Comparison of ENCODE assay signal across 8 mouse cellular contexts in genomic region chr9:71592577-71593285, GRCm38 (mm10). TPM values are rescaled to one million over a fixed set of nuclear protein-coding genes. Genes with fewer than 3 reads are reported as not detected.
DNase-seq lines count a peak whose midpoint lies in the region; ATAC-seq and TF ChIP-seq lines count a peak whose summit lies in the region.

No protein-coding gene starts in this region.

- DNase-seq in lung, adult 2 months = no peak
- DNase-seq in lung, postnatal 4 days = no peak
- peak; percentile 18 for DNase-seq in induced T-regulatory cell, adult 2 months (ENCODE audit: low read depth)
- DNase-seq in naive thymus-derived CD4-positive, alpha-beta T cell, adult 2 months (ENCODE audit: low read depth) = peak; percentile 11
- DNase-seq in right cerebral cortex, postnatal 4 days = no peak
- no peak for DNase-seq in embryo, embryonic 9.5 days (ENCODE audit: extremely low spot score)

- no peaks in the 10 kb centered on the region for H3K27me3 ChIP-seq in embryonic facial prominence, embryonic 15.5 days

- no peak for TF ChIP-seq POLR2A in lung, adult 2 months (IDR thresholded peaks at IDR 0.05; ENCODE audit: borderline replicate concordance, extremely low read depth, low read depth, low read length)

- no peak overlapping the region for H3K27ac ChIP-seq in embryonic facial prominence, embryonic 15.5 days (replicated peaks)

- H3K4me3 ChIP-seq in lung, adult 2 months (replicated peaks; ENCODE audit: extremely low read depth, low read depth, low read length) = peak overlapping the region; percentile 45
- H3K4me3 ChIP-seq in embryonic facial prominence, embryonic 15.5 days (replicated peaks) = peak overlapping the region; percentile 56

- H3K36me3 ChIP-seq in embryonic facial prominence, embryonic 15.5 days = no peaks in the 10 kb centered on the region

- peak overlapping the region; percentile 37 for H3K9ac ChIP-seq in embryonic facial prominence, embryonic 15.5 days

- peaks cover 7% of the 10 kb centered on the region for H3K4me1 ChIP-seq in lung, adult 2 months (ENCODE audit: control insufficient read depth, insufficient read depth, low read length)
- peaks cover 15% of the 10 kb centered on the region; the same call in 1 of the 2 replicates for H3K4me1 ChIP-seq in embryonic facial prominence, embryonic 15.5 days

- H3K4me2 ChIP-seq in embryonic facial prominence, embryonic 15.5 days (replicated peaks) = peak overlapping the region; percentile 77

- 21% methylated on average over 6 of the region's 6 CpGs for WGBS in lung, adult 2 months
- WGBS in embryonic facial prominence, embryonic 15.5 days = 31% methylated on average over 6 of the region's 6 CpGs

- no peaks in the 10 kb centered on the region for H3K9me3 ChIP-seq in embryonic facial prominence, embryonic 15.5 days (replicated peaks)

- no peak for ATAC-seq in embryonic facial prominence, embryonic 15.5 days (ENCODE audit: insufficient number of reproducible peaks, low FRiP score, low TSS enrichment, low read depth)
- ATAC-seq in activated CD4-positive, CD25-positive, alpha-beta regulatory T cell, adult 4 months = no peak

- no peak for TF ChIP-seq CTCF in lung, adult 2 months (IDR thresholded peaks at IDR 0.05; ENCODE audit: insufficient read depth, low read length)

RNA-seq across cellular contexts. Expression of gene Myzap, which starts 0.6 kb away (rescaled TPM):
- polyA plus RNA-seq in lung, adult 2 months (2012; rRNA removed) = 67.7 and 79.6 TPM in 2 replicates
- 15.5 and 17.9 TPM in 2 replicates for polyA plus RNA-seq in embryonic facial prominence, embryonic 15.5 days (2015; fragmentation: Nextera tagmentation; extraction: Ambion mirVana)
- polyA plus RNA-seq in activated CD4-positive, CD25-positive, alpha-beta regulatory T cell, adult 4 months (2017; shearing (Covaris generic)) = under 1 TPM in 1 of 2 experiments, not detected in 1; 0.77 TPM

Comparison
In these comparisons a context has a peak if more than half of its experiments do, and no peak if none do; other contexts are left out.
1. DNase-seq: peak in induced T-regulatory cell, adult 2 months (single experiment) and naive thymus-derived CD4-positive, alpha-beta T cell, adult 2 months (single experiment); none in lung, adult 2 months (single experiment), lung, postnatal 4 days (0 of 2), right cerebral cortex, postnatal 4 days (single experiment) and embryo, embryonic 9.5 days (single experiment).